Mouse (Mus musculus): ENCODE measurements around the gene Ino80e.
A peak's percentile ranks its signal among the peaks of the same experiment; 100 is the strongest.

Ino80e gene

GRCm38 (mm10) chr7:126855641-126856040 is 6.5 kb downstream of the Ino80e start:
- no peak for DNase-seq (ENCODE audit: low spot score)

DNA sequence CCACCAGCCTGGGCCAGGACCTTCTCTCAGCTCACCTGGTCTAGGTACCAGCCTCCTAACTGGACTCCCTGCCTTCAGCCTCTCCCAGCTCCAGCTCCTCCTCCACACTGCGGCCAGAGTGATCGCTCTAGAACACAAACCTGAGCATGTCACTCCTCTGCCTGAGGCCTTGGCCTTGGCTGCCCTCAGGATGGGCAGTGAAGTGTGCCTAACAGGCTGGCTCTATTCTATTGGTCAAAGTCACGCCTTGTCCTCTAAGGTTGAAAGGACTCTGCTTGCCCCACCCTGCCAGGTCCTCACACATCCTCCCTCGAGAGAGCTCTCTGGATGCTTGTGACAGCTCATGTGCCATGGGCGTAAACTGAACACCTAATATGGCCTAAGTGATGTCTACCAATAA is 8.7 kb downstream of the Ino80e start:
- DNase-seq (ENCODE audit: low spot score): no peak

GRCm38 (mm10) chr7:126851192-126851591 is 11.0 kb downstream of the Ino80e start:
- DNase-seq (ENCODE audit: low spot score): no peak

DNA sequence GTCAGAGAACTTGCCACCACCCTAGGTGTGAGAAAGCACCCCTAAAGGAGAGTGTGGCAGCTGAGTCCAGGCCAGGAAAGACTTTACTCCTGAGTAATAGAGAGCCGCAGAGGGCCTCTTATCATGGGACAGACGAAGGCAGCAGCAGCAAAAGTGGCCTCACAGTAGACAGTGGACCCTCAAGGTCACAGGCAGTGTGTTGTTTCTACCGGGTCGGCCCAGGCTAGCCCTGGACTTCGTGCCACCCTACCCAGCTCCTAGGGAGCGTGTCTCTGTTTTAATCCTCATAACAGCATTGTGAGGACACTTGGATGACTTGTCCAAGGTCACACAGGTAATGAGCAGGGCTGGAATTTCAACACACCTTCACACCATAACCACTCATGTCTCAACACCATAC is 12.0 kb downstream of the Ino80e start:
- no peak for DNase-seq (ENCODE audit: low spot score)

- DNase-seq (ENCODE audit: low spot score): no peak
These were observed 13.4 kb downstream of the Ino80e start for GRCm38 (mm10) chr7:126848794-126849193.

DNA sequence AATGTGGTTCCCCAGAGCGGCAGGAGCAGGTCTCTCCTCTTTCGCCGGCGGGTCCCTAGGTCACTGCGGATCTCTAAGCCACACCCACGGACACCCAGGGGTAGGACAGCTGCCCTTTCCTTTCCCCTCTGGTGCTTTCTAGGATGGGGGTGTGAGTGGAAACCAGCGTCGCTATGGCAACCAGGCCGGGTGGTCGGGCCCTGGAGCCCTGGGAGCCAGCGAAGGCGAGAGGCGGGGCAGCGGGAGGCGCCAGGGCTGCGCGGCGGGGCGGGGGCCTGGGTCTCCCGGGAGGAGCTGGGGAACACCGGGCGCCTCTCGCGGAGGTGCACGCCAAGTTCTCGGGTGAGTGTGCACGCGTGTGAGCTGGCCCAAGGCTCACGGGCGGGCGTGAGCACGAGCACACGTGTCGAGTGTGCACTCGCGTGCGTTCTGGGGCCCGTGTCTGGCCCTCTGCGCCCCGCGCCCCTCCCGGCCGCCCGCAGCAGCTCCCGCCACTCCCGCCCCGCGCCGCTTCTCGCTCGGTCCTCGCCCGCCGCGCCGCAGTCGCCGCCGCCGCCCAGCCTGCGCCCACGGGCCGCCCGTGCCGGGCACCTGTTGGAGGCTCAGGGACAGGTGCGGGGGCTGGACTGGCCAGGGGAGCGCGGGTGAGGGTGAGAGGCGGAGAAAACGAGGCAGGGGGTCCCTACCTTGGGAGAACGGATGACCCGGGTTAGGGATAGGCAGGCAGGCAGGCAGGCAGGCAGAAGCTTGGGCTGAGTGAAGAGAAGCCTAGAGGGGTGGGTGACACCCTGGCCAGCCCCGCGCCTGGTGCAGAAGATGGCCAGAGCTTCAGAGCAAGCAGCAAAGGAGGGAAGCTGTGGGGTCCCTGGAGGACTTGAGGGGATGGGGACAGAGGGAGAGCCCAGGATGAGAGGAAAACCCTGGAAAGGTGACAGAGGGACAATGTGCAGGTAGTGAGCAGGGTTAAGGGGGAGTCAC is 14.5 kb downstream of the Ino80e start:
- DNase-seq (ENCODE audit: low spot score): peak; percentile 80

GRCm38 (mm10) chr7:126847116-126847420 is 15.1 kb downstream of the Ino80e start, which contains the start of gene Doc2a:
Gene Doc2a (plus strand): TSS chr7:126847416.
- DNase-seq (ENCODE audit: low spot score): no peak

DNA sequence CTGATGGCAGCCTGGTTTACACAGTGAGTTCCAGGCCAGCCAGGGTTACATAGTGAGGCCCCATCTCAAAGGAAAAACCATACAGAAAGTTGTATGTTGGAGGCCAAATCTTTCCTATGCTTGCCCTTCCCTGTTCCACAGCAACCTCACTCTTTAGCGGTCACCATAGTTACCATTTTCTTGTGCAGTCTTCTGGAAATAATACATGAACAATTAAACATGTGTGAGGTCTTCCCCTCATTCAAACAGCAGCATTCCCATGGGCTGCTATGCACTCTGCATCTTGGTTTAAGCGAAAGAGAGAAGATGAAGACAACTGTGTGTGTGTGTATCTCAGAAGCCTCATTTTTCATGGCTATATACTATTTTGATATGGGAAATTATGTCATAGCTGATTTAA is 16.7 kb downstream of the Ino80e start:
- DNase-seq (ENCODE audit: low spot score): no peak

DNA sequence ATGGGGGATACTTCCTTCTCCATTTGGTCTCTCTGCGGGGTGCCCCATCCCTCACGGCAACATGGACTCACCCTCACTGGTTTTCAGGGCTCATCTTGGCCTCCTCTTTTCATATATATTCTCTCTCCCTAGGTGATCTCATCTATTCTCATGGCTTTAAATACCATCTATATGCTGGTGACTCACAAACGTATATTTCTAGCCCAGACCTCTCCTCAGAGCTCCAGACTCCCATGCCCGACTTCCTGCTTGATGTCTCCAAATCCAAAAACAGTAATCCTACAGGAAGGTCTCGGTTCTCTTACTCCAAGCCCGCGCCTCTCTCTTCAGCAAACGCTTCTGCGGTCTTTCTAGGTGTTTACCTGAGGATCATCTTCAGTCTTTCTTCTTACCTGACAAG is 18.9 kb downstream of the Ino80e start:
- no peak for DNase-seq (ENCODE audit: low spot score)

DNA sequence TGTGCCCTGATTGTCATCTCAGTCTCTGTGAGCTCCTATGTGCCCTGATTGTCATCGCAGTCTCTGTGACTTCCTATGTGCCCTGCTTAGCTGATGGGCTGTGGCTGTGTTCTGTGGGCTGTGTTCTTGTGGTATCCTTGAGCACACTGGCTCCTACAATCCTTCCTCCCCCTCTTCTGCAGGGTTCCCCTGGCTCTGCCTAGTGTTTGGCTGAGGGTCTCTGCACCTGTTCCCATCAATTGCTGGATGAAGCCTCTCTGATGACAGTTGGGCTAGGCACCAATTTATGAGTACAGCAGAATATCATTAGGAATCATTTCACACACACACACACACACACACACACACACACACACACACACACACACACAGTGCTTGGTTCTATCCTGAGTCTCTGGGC is 28.9 kb downstream of the Ino80e start:
- no peak for DNase-seq (ENCODE audit: low spot score)

- peak; percentile 92 for DNase-seq (ENCODE audit: low spot score)
These were observed 30.1 kb downstream of the Ino80e start for GRCm38 (mm10) chr7:126832036-126832598.

DNA sequence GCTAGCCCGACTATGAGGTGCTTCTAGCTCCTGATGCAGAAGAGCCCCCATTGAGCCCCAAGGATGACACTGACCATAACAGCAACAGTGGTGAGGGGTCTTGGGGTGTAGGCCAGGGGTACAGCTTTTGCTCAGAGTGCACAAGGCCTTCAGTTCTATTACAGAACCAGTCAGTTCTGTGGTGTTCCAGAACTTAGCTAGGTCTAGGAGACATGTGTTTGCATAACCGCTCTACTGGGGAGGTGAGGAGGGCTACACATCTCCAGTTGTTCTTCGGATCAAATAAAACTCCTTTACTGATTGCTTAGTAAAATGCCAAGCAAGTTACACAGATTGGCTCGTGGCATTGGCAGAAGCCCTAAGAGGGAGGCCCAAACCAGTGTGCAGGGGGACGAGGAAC is 30.6 kb downstream of the Ino80e start, which contains the start of gene 4930451I11Rik:
TSS of gene 4930451I11Rik (minus strand) at position 101 of the 400 bp plus-strand sequence.
- no peak for DNase-seq (ENCODE audit: low spot score)

DNA sequence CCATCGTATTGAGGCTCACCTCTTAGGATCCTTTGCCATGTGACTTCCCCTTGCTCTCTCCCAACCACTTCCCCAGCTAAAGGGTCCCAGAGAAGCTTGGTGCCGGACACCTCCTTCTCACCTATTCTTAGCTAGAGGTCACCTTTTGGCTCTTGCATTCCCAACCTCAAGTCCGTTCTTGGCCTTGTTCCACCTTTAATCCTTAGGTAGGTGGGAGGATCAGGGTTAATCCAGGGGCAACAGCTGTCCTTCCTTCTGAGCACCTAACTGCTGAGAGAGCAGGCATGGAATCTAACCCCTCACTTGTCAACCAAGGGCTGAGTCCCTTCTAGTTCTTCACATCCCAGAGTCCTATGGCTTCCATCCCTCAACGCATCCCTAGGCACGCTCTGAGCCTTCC is 36.2 kb downstream of the Ino80e start:
- DNase-seq (ENCODE audit: low spot score): no peak

- peak; percentile 43 for DNase-seq (ENCODE audit: low spot score)
These were observed 36.8 kb downstream of the Ino80e start for GRCm38 (mm10) chr7:126825403-126825802.

- no peak for DNase-seq (ENCODE audit: low spot score)
These were observed 38.2 kb downstream of the Ino80e start for GRCm38 (mm10) chr7:126823940-126824339.

- DNase-seq (ENCODE audit: low spot score): peak; percentile 33
These were observed 38.9 kb downstream of the Ino80e start for GRCm38 (mm10) chr7:126823202-126823711.

GRCm38 (mm10) chr7:126822741-126823140 is 39.4 kb downstream of the Ino80e start:
- no peak for DNase-seq (ENCODE audit: low spot score)

GRCm38 (mm10) chr7:126821835-126822511 is 40.2 kb downstream of the Ino80e start:
- DNase-seq (ENCODE audit: low spot score): peak; percentile 93

DNA sequence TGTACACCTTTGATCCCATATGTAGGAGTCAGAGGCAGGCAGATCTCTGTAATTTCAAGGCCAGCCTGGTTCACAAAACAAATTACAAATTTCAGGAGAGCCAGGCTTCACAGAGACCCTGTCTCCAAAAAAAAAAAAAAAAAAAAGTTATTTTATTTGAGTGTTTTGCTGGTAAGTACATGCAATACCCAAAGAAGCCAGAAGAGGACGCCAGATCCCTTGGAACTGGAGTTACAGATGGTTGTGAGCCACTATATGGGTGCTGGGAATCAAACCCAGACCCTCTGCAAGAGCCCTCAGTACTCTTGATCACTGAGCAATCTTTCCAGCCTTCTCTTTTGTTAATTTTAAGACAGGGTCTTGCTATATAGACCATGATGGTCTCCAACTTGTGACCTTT is 43.4 kb downstream of the Ino80e start:
- no peak for DNase-seq (ENCODE audit: low spot score)

- DNase-seq (ENCODE audit: low spot score): no peak
These were observed 44.6 kb downstream of the Ino80e start for GRCm38 (mm10) chr7:126817595-126817994.

DNA sequence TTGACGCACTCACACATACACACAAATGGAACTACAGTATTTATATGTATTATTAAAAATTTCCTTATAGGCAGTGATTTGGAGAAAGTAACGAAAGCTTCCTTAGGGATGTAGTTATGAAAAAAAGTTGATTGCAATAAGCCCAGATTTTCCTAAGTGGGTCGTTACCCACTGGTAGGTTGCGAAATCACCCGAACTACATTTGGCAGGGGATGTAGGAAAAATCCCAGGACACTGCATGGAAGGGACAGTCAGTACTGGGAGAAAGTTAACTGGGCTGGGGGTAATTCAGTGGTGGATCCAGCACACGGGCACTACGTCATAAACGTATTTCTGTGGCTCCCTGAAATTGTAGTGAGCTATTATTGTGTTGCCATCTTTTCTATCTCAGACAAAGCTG is 45.7 kb downstream of the Ino80e start:
- no peak for DNase-seq (ENCODE audit: low spot score)

DNA sequence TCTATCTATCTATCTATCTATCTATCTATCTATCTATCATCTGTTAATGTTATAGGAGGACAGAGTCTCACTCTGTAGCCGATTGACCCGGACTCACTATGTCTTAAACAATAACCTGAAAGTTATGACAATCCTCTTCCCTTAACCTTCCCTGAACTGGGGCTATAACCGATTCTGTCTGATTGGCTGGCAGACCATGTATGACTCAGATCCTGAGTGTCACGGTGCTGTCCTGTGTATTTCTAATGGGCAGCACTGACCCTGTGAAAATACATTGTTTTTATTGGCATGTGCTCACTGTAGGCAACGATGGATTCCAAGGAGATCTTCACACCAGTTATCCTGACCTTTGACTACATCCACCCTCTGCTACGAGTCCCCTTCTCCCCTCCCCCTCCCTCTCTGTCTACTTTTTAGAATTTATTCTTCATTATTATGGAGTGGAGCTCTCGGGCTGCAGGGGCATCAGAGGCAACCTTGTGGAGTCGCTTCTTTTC is 46.4 kb downstream of the Ino80e start:
- no peak for DNase-seq (ENCODE audit: low spot score)
